Mouse (Mus musculus) erythroblast, embryonic 14.5 days (primary cell): ENCODE data around the gene Tmem246.

Experiments used
- GATA1 ChIP-seq: IDR thresholded peaks from 2 replicates; pipeline ENCODE4 v1.6.1; 2012; ENCODE audit warnings: low read length, inconsistent platforms, mixed read lengths
- TAL1 ChIP-seq: IDR thresholded peaks from 3 replicates; pipeline ENCODE4 v1.6.1; 2012; ENCODE audit warnings: low read length, inconsistent platforms, mixed read lengths

DNA sequence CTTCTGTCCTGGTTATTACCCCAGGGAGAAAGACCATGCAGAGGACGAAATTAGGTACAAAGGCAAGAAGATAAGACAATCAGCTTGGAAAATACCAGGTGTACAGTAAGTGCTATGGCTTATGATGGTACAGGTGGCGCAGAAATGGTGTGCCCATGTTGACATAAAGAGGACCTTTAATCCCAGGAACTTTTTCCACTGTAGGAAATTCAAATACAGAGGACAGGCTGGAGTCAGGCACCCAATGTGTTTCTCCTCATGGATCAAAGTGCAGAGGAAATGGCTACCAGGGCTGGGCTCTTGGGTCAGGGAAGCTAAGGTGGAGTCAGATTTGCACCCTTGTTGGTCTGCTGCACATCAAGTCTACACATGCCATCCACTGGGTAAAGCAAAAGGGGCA, 7.5 kb downstream of the Tmem246 start:
- no peak for TF ChIP-seq GATA1
- TF ChIP-seq TAL1, result no peak
